Comparison of ENCODE assay signal across 7 mouse cellular contexts in genomic region chr2:154551927-154552326, GRCm38 (mm10). TPM values are rescaled to one million over a fixed set of nuclear protein-coding genes. Genes with fewer than 3 reads are reported as not detected.
A peak's percentile ranks its signal among the peaks of the same experiment; 100 is the strongest.
DNase-seq lines count a peak whose midpoint lies in the region; ATAC-seq and TF ChIP-seq lines count a peak whose summit lies in the region.

No protein-coding gene starts in this region.

- H3K4me2 ChIP-seq in lung, embryonic 15.5 days, result peak overlapping the region; percentile 54
- H3K4me2 ChIP-seq in forebrain, embryonic 12.5 days, result peak overlapping the region; percentile 40
- peak overlapping the region; percentile 55 for H3K4me2 ChIP-seq in limb, embryonic 13.5 days (replicated peaks)
- peak overlapping the region; percentile 42 for H3K4me2 ChIP-seq in stomach, embryonic 16.5 days (ENCODE audit: low read depth, low read length)

- no peak for TF ChIP-seq CTCF in thymus, adult 2 months (IDR thresholded peaks at IDR 0.05; ENCODE audit: borderline replicate concordance, control insufficient read depth, extremely low read depth, insufficient read depth, low read length, poor library complexity)

- H3K9ac ChIP-seq in lung, embryonic 15.5 days, result no peak overlapping the region
- 0 out of 2 replicates have a peak overlapping the region, but pooled peaks have one; percentile 36 for H3K9ac ChIP-seq in forebrain, embryonic 12.5 days
- peak overlapping the region; percentile 36 for H3K9ac ChIP-seq in limb, embryonic 13.5 days
- 0 out of 2 replicates have a peak overlapping the region, but pooled peaks have one; percentile 41 for H3K9ac ChIP-seq in stomach, embryonic 16.5 days (ENCODE audit: low read length)

- H3K9me3 ChIP-seq in lung, embryonic 15.5 days, result no peaks in the 10 kb centered on the region
- no peaks in the 10 kb centered on the region for H3K9me3 ChIP-seq in forebrain, embryonic 12.5 days
- no peaks in the 10 kb centered on the region for H3K9me3 ChIP-seq in limb, embryonic 13.5 days
- H3K9me3 ChIP-seq in stomach, embryonic 16.5 days (replicated peaks; ENCODE audit: control insufficient read depth, low read length), result no peaks in the 10 kb centered on the region

- DNase-seq in lung, postnatal 10 days, result no peak
- DNase-seq in thymus, adult 2 months, result no peak
- no peak for DNase-seq in MN1 (ENCODE audit: low spot score)

- TF ChIP-seq POLR2A in thymus, adult 2 months (IDR thresholded peaks at IDR 0.05; ENCODE audit: control insufficient read depth, extremely low read depth, insufficient read depth, low read length, poor library complexity), result no peak

- H3K4me1 ChIP-seq in lung, embryonic 15.5 days, result peaks cover 34% of the 10 kb centered on the region
- H3K4me1 ChIP-seq in forebrain, embryonic 12.5 days, result peaks cover 35% of the 10 kb centered on the region
- H3K4me1 ChIP-seq in limb, embryonic 13.5 days, result peaks cover 27% of the 10 kb centered on the region
- H3K4me1 ChIP-seq in stomach, embryonic 16.5 days (ENCODE audit: control insufficient read depth, insufficient read depth, low read length), result peaks cover 10% of the 10 kb centered on the region; the same call in 1 of the 2 replicates
- peaks cover 20% of the 10 kb centered on the region for H3K4me1 ChIP-seq in thymus, adult 2 months (replicated peaks; ENCODE audit: control insufficient read depth, insufficient read depth, low read length)

- ATAC-seq in lung, embryonic 15.5 days (ENCODE audit: borderline replicate concordance, extremely low read depth, low FRiP score, low TSS enrichment), result peak; percentile 2; the same call in 1 of the 2 replicates
- ATAC-seq in forebrain, embryonic 12.5 days (ENCODE audit: low FRiP score), result 0 out of 2 replicates have a peak, but pooled peaks have one; percentile 2
- ATAC-seq in limb, embryonic 13.5 days (ENCODE audit: low FRiP score, low read depth), result peak; percentile 5; the same call in 1 of the 2 replicates
- peak; percentile 1; the same call in 1 of the 2 replicates for ATAC-seq in stomach, embryonic 16.5 days (ENCODE audit: insufficient read depth, low FRiP score)

- no peak overlapping the region for H3K27ac ChIP-seq in lung, embryonic 15.5 days
- no peak overlapping the region for H3K27ac ChIP-seq in forebrain, embryonic 12.5 days
- no peak overlapping the region for H3K27ac ChIP-seq in limb, embryonic 13.5 days
- no peak overlapping the region for H3K27ac ChIP-seq in stomach, embryonic 16.5 days (ENCODE audit: low read length)
- no peak overlapping the region for H3K27ac ChIP-seq in thymus, adult 2 months (ENCODE audit: control insufficient read depth, insufficient read depth, low read length)

- H3K27me3 ChIP-seq in lung, embryonic 15.5 days, result peaks cover 25% of the 10 kb centered on the region
- H3K27me3 ChIP-seq in forebrain, embryonic 12.5 days, result peaks cover 31% of the 10 kb centered on the region
- peaks cover 39% of the 10 kb centered on the region for H3K27me3 ChIP-seq in limb, embryonic 13.5 days
- H3K27me3 ChIP-seq in stomach, embryonic 16.5 days (ENCODE audit: control insufficient read depth, insufficient read depth, low read length), result peaks cover 20% of the 10 kb centered on the region
- H3K27me3 ChIP-seq in thymus, adult 2 months (ENCODE audit: control insufficient read depth, insufficient read depth, low read length), result no peaks in the 10 kb centered on the region

- peak overlapping the region; percentile 22; the same call in 1 of the 2 replicates for H3K4me3 ChIP-seq in lung, embryonic 15.5 days
- no peak overlapping the region for H3K4me3 ChIP-seq in forebrain, embryonic 12.5 days (replicated peaks)
- peak overlapping the region; percentile 19 for H3K4me3 ChIP-seq in limb, embryonic 13.5 days
- H3K4me3 ChIP-seq in stomach, embryonic 16.5 days (replicated peaks; ENCODE audit: low read length), result peak overlapping the region; percentile 17
- no peak overlapping the region for H3K4me3 ChIP-seq in thymus, adult 2 months (ENCODE audit: control insufficient read depth, insufficient read depth, low read length)

- WGBS in lung, embryonic 15.5 days, result 30% methylated on average over 21 of the region's 21 CpGs
- 31% methylated on average over 21 of the region's 21 CpGs for WGBS in forebrain, embryonic 12.5 days
- WGBS in limb, embryonic 13.5 days, result 28% methylated on average over 21 of the region's 21 CpGs
- 41% methylated on average over 21 of the region's 21 CpGs for WGBS in stomach, embryonic 16.5 days
- WGBS in thymus, adult 2 months, result 63% methylated on average over 21 of the region's 21 CpGs

- no peaks in the 10 kb centered on the region for H3K36me3 ChIP-seq in lung, embryonic 15.5 days
- H3K36me3 ChIP-seq in forebrain, embryonic 12.5 days (replicated peaks), result no peaks in the 10 kb centered on the region
- no peaks in the 10 kb centered on the region for H3K36me3 ChIP-seq in limb, embryonic 13.5 days
- H3K36me3 ChIP-seq in stomach, embryonic 16.5 days (ENCODE audit: control insufficient read depth, insufficient read depth, low read length), result no peaks in the 10 kb centered on the region
- H3K36me3 ChIP-seq in thymus, adult 2 months (ENCODE audit: control insufficient read depth, insufficient read depth, low read length), result no peaks in the 10 kb centered on the region

RNA-seq across cellular contexts. Expression of gene Actl10, which starts 0.4 kb away (rescaled TPM):
- polyA plus RNA-seq in lung, embryonic 15.5 days (2015; fragmentation: Nextera tagmentation; extraction: Ambion mirVana), result 0.20 and 0.22 TPM in 2 replicates
- polyA plus RNA-seq in forebrain, embryonic 12.5 days (2016; fragmentation: Nextera tagmentation; extraction: Ambion mirVana), result 0.66 and 0.86 TPM in 2 replicates
- polyA plus RNA-seq in limb, embryonic 13.5 days (2015; fragmentation: Nextera tagmentation; extraction: Ambion mirVana), result 0.33 and 0.47 TPM in 2 replicates
- polyA plus RNA-seq in stomach, embryonic 16.5 days (2015; fragmentation: Nextera tagmentation; extraction: Ambion mirVana), result 0.14 TPM in 1 of 2 replicates, not detected in the other
- 0.11 and 0.47 TPM in 2 replicates for polyA plus RNA-seq in thymus, adult 2 months (2012; rRNA removed)

RNA-seq across cellular contexts. Expression of gene 1700003F12Rik, which starts 5.0 kb away (rescaled TPM):
- 0.81 and 0.91 TPM in 2 replicates for polyA plus RNA-seq in lung, embryonic 15.5 days (2015; fragmentation: Nextera tagmentation; extraction: Ambion mirVana)
- polyA plus RNA-seq in forebrain, embryonic 12.5 days (2016; fragmentation: Nextera tagmentation; extraction: Ambion mirVana), result 2.3 and 2.5 TPM in 2 replicates
- polyA plus RNA-seq in limb, embryonic 13.5 days (2015; fragmentation: Nextera tagmentation; extraction: Ambion mirVana), result 0.88 and 1.1 TPM in 2 replicates
- 0.59 and 1.6 TPM in 2 replicates for polyA plus RNA-seq in stomach, embryonic 16.5 days (2015; fragmentation: Nextera tagmentation; extraction: Ambion mirVana)
- 2.0 and 3.3 TPM in 2 replicates for polyA plus RNA-seq in thymus, adult 2 months (2012; rRNA removed)

RNA-seq across cellular contexts. Expression of gene Necab3, which starts 6.8 kb away (rescaled TPM):
- polyA plus RNA-seq in lung, embryonic 15.5 days (2015; fragmentation: Nextera tagmentation; extraction: Ambion mirVana), result 2.1 and 2.9 TPM in 2 replicates
- polyA plus RNA-seq in forebrain, embryonic 12.5 days (2016; fragmentation: Nextera tagmentation; extraction: Ambion mirVana), result 8.7 and 11.0 TPM in 2 replicates
- polyA plus RNA-seq in limb, embryonic 13.5 days (2015; fragmentation: Nextera tagmentation; extraction: Ambion mirVana), result 3.7 and 3.9 TPM in 2 replicates
- 1.4 and 1.7 TPM in 2 replicates for polyA plus RNA-seq in stomach, embryonic 16.5 days (2015; fragmentation: Nextera tagmentation; extraction: Ambion mirVana)
- polyA plus RNA-seq in thymus, adult 2 months (2012; rRNA removed), result 14.8 and 15.7 TPM in 2 replicates

RNA-seq across cellular contexts. Expression of gene E2f1, which starts 17.8 kb away (rescaled TPM):
- polyA plus RNA-seq in lung, embryonic 15.5 days (2015; fragmentation: Nextera tagmentation; extraction: Ambion mirVana), result 28.1 and 31.2 TPM in 2 replicates
- polyA plus RNA-seq in forebrain, embryonic 12.5 days (2016; fragmentation: Nextera tagmentation; extraction: Ambion mirVana), result 29.8 and 33.3 TPM in 2 replicates
- polyA plus RNA-seq in limb, embryonic 13.5 days (2015; fragmentation: Nextera tagmentation; extraction: Ambion mirVana), result 20.1 and 20.8 TPM in 2 replicates
- 8.1 and 9.3 TPM in 2 replicates for polyA plus RNA-seq in stomach, embryonic 16.5 days (2015; fragmentation: Nextera tagmentation; extraction: Ambion mirVana)
- polyA plus RNA-seq in thymus, adult 2 months (2012; rRNA removed), result 34.0 and 50.3 TPM in 2 replicates

RNA-seq across cellular contexts. Expression of gene Pxmp4, which starts 51.6 kb away (rescaled TPM):
- polyA plus RNA-seq in lung, embryonic 15.5 days (2015; fragmentation: Nextera tagmentation; extraction: Ambion mirVana), result 26.4 and 29.1 TPM in 2 replicates
- 10.4 and 11.2 TPM in 2 replicates for polyA plus RNA-seq in forebrain, embryonic 12.5 days (2016; fragmentation: Nextera tagmentation; extraction: Ambion mirVana)
- polyA plus RNA-seq in limb, embryonic 13.5 days (2015; fragmentation: Nextera tagmentation; extraction: Ambion mirVana), result 18.8 and 21.6 TPM in 2 replicates
- polyA plus RNA-seq in stomach, embryonic 16.5 days (2015; fragmentation: Nextera tagmentation; extraction: Ambion mirVana), result 32.4 and 35.1 TPM in 2 replicates
- polyA plus RNA-seq in thymus, adult 2 months (2012; rRNA removed), result 70.7 and 71.7 TPM in 2 replicates

Comparison
In these comparisons a context has a peak if more than half of its experiments do, and no peak if none do; other contexts are left out.
1. H3K4me3 ChIP-seq: peak in lung, embryonic 15.5 days (single experiment), limb, embryonic 13.5 days (single experiment) and stomach, embryonic 16.5 days (single experiment); none in forebrain, embryonic 12.5 days (single experiment) and thymus, adult 2 months (single experiment).
2. Peak in every context shown above with its lines, with median percentiles within 50 percentile points of each other: ATAC-seq and H3K4me2 ChIP-seq.